Mouse (Mus musculus): ENCODE results near the gene Baiap2. TPM values are rescaled to one million over a fixed set of nuclear protein-coding genes. Genes with fewer than 3 reads are reported as not detected.

Baiap2 gene
- polyA plus RNA-seq, 1 experiment = 0.18 TPM

DNA sequence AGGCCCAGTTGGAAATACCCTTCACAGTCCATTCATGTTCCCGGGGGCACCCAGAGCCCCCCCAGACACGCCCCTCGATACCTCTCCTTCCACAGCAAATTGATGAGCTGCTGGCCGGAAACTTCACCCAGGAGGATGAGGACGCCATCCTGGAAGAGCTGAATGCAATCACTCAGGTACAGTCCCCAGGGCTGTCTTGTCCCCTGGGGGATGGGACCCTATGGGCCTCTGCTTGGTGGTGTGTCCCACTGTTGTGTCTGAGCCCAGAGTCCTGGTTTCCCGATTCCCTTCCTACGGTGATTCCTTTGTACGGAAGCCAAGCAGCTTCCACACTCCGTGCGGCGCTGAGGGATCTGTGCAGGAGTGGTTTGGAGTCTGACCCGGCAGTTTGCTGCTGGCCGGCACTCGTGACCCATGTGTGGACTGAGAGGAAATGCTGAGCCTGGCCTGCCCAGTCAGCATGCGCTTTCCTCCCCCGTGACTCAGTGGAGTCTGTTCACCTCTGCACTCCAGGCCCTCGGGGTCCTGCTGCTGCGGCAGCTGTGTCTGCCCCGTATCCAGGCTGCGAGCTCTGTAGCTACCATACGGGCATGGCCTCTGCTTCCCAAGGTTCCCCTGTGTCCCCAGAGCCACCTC is 25.6 kb upstream of the Baiap2 start:
- Histone ChIP-seq H3K27me3 (ENCODE audit: control insufficient read depth) (no peaks in the 10 kb centered on the region), H3K36me3 (ENCODE audit: control insufficient read depth) (peaks cover 49% of the 10 kb centered on the region), H3K4me3 (replicated peaks) (no peak overlapping the region), H3K9me3 (ENCODE audit: control insufficient read depth, low read length) (no peaks in the 10 kb centered on the region), H3K4me1 (ENCODE audit: control insufficient read depth) (peaks cover 34% of the 10 kb centered on the region)
- no peak for TF ChIP-seq TAL1 (IDR thresholded peaks at IDR 0.05; ENCODE audit: low read length)
- no peak for TF ChIP-seq GATA1 (IDR thresholded peaks at IDR 0.05; ENCODE audit: low read length)

DNA sequence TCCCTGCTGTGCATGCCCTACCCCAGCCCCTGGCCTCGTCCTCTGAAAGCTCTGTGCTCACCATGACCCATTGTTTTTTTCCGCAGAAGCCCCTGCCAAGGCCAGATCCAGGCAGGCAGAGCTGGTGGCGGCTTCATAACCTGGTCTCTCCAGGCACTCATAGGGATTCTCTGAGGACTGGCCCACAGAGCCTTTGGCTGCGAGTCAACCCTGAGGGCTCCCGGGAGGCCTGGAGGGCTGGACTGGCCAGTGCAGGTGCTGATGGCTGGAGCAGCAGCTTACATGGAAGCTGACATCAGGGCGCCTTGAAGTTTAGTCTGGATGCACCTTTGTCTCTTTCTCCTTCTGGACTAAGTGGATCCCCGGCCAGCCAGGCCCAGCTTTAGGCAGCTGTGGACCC is 24.0 kb upstream of the Baiap2 start:
- Histone ChIP-seq H3K27me3 (ENCODE audit: control insufficient read depth) (no peaks in the 10 kb centered on the region), H3K9me3 (ENCODE audit: control insufficient read depth, low read length) (no peaks in the 10 kb centered on the region), H3K4me1 (ENCODE audit: control insufficient read depth) (peaks cover 26% of the 10 kb centered on the region), H3K36me3 (ENCODE audit: control insufficient read depth) (peaks cover 49% of the 10 kb centered on the region), H3K4me3 (replicated peaks) (no peak overlapping the region)
- no peak for TF ChIP-seq TAL1 (IDR thresholded peaks at IDR 0.05; ENCODE audit: low read length)

DNA sequence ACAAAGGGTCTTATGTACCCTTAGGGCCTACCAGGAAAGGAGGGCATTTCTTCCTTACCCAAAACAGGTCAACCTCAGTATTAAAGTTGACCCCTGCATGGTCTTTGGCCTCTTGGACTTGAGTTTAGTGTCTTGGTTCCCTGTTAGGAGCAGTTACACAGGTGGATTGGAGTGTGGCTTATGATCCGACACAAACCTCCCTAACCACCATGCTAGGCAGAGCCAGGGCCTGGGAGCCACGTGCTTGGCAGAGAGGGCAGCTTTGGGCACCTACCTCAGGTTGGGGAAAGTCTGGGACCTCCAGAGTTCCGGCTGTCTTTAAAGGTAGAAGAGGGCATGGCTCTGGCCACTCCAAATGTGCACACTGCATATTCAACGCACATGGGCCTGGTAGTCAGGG is 23.1 kb upstream of the Baiap2 start:
- TF ChIP-seq GATA1 (IDR thresholded peaks at IDR 0.05; ENCODE audit: low read length) (no peak), TAL1 (IDR thresholded peaks at IDR 0.05; ENCODE audit: low read length) (no peak)
- Histone ChIP-seq H3K9me3 (ENCODE audit: control insufficient read depth, low read length) (no peaks in the 10 kb centered on the region), H3K27me3 (ENCODE audit: control insufficient read depth) (no peaks in the 10 kb centered on the region), H3K4me3 (replicated peaks) (no peak overlapping the region), H3K4me1 (ENCODE audit: control insufficient read depth) (peaks cover 17% of the 10 kb centered on the region), H3K36me3 (ENCODE audit: control insufficient read depth) (peaks cover 49% of the 10 kb centered on the region)

DNA sequence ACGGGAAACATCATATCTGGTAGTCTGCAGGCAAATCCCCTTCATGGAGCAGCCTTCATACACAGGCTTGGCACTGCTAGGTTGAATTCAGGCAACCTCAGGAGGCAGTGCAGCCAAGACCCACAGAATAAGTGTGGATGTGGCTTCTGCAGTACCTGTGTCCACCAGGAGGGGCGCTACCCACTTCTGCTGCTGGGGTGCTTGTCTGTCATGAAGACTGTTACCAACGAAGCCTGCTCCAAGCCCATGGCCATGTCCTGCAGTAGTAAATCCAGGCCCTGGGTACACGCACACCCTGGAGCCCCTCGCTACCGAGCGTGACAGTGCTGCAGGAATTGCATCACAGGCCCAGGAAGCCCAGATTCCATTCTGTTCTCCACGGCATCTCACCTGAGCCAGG is 22.7 kb upstream of the Baiap2 start:
- H3K27me3 ChIP-seq (ENCODE audit: control insufficient read depth) = no peaks in the 10 kb centered on the region
- peaks cover 13% of the 10 kb centered on the region for H3K4me1 ChIP-seq (ENCODE audit: control insufficient read depth)
- H3K36me3 ChIP-seq (ENCODE audit: control insufficient read depth) = peaks cover 49% of the 10 kb centered on the region
- no peak overlapping the region for H3K4me3 ChIP-seq (replicated peaks)
- no peaks in the 10 kb centered on the region for H3K9me3 ChIP-seq (ENCODE audit: control insufficient read depth, low read length)
- TF ChIP-seq GATA1 (IDR thresholded peaks at IDR 0.05; ENCODE audit: low read length) (no peak), TAL1 (IDR thresholded peaks at IDR 0.05; ENCODE audit: low read length) (no peak)

DNA sequence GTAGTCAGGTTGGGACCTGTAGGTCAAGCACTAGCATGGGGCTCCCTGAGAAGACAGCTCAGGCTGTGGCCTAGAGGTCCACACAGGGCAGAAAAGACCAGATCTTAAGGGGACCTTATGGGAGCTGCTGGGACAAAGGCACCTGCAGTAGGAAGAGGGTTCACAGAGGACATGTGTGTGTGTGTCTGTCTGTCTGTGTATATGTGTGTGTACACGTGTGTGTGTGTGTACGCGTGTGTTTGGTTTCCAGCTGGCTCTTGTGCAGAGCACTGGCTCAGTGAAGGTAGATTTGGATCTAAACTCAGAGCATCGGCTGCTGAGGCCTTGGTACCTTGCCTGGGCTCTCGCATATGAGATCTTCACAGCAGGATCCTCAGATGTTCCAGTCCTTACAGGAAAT is 21.9 kb upstream of the Baiap2 start:
- Histone ChIP-seq H3K9me3 (ENCODE audit: control insufficient read depth, low read length) (no peaks in the 10 kb centered on the region), H3K4me1 (ENCODE audit: control insufficient read depth) (peaks cover 5% of the 10 kb centered on the region), H3K27me3 (ENCODE audit: control insufficient read depth) (no peaks in the 10 kb centered on the region), H3K4me3 (replicated peaks) (no peak overlapping the region), H3K36me3 (ENCODE audit: control insufficient read depth) (peaks cover 46% of the 10 kb centered on the region)
- TF ChIP-seq TAL1 (IDR thresholded peaks at IDR 0.05; ENCODE audit: low read length) (no peak), GATA1 (IDR thresholded peaks at IDR 0.05; ENCODE audit: low read length) (no peak)

DNA sequence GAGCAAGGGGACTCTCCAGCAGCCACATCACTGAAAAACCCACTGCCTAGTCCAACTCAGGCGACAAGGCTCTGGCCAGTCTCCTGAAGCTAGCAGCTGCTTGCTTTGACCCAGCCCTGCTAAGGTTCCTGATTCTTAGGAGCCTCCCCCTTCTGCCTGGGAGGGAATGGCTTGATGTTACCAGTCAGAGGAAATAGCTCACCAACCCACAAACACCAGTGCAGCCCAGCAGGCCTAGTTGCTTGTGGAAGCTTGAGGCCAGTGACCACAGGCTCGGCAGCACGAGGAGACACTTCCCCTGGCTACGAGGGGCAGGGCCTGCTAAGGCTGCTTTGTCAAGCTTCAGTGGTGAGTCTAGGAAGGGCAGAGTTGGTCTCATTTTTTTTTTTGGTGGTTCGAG is 17.4 kb upstream of the Baiap2 start:
- H3K4me1 ChIP-seq (ENCODE audit: control insufficient read depth) = peaks cover 5% of the 10 kb centered on the region
- no peak overlapping the region for H3K4me3 ChIP-seq (replicated peaks)
- TF ChIP-seq GATA1 (IDR thresholded peaks at IDR 0.05; ENCODE audit: low read length) (no peak), TAL1 (IDR thresholded peaks at IDR 0.05; ENCODE audit: low read length) (no peak)
- H3K9me3 ChIP-seq (ENCODE audit: control insufficient read depth, low read length) = no peaks in the 10 kb centered on the region
- peaks cover 1% of the 10 kb centered on the region for H3K36me3 ChIP-seq (ENCODE audit: control insufficient read depth)
- H3K27me3 ChIP-seq (ENCODE audit: control insufficient read depth) = no peaks in the 10 kb centered on the region

DNA sequence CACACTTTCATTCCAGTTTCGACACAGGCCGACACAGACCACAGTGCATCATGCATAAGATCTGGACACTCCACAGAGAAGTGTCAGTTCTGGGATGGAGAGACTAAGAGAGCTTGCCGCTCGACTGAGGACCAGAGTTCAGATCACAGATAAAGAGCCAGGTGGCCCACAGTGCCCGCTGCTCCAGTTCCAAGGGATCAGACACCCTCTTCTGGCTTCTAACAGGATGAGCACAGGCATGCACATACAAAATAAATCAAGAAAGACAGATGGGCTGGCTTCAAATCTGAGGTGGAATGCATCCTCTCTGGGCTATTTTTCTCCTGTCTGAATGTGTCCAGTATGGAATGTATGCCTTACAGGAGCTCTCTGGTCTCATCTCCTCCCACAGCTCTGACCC is 15.8 kb upstream of the Baiap2 start:
- H3K9me3 ChIP-seq (ENCODE audit: control insufficient read depth, low read length) = peaks cover 2% of the 10 kb centered on the region; the same call in 1 of the 2 replicates
- H3K27me3 ChIP-seq (ENCODE audit: control insufficient read depth) = peaks cover 2% of the 10 kb centered on the region; the same call in 1 of the 2 replicates
- no peaks in the 10 kb centered on the region for H3K36me3 ChIP-seq (ENCODE audit: control insufficient read depth)
- H3K4me1 ChIP-seq (ENCODE audit: control insufficient read depth) = peaks cover 5% of the 10 kb centered on the region
- TF ChIP-seq GATA1 (IDR thresholded peaks at IDR 0.05; ENCODE audit: low read length) (no peak), TAL1 (IDR thresholded peaks at IDR 0.05; ENCODE audit: low read length) (no peak)
- no peak overlapping the region for H3K4me3 ChIP-seq (replicated peaks)

DNA sequence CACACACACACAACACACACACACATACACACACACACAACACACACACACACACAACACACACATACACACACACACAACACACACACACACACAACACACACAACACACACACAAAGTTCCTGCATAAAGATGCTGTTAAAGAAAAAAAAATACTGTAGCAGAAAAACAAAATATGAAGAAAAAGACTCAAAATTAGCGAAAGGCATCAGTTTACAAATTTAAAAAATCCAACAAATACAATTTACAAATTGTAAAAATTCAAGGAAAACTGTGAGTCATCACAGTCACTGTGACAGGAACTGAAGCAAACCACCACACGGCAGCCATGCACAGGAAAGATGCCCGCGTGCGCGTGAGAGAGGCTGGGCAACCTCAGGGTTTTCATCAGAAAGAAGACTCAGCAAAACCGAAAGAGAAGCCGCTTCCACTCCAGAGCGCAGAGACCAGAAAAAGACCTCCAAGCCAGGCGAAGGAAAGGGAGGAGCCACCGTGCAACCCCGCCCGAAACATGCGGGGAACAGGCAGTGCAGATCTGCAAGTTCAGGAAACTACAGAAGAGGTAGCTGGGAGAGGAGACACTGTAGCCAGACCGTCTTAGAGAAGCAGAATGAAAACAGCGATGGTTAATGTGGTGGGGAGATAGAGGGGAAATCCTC is 14.4 kb upstream of the Baiap2 start:
- Histone ChIP-seq H3K36me3 (ENCODE audit: control insufficient read depth) (no peaks in the 10 kb centered on the region), H3K4me3 (replicated peaks) (peak overlapping the region; percentile 17), H3K9me3 (ENCODE audit: control insufficient read depth, low read length) (peaks cover 2% of the 10 kb centered on the region; the same call in 1 of the 2 replicates), H3K27me3 (ENCODE audit: control insufficient read depth) (peaks cover 7% of the 10 kb centered on the region), H3K4me1 (ENCODE audit: control insufficient read depth) (peaks cover 5% of the 10 kb centered on the region)
- TF ChIP-seq TAL1 (IDR thresholded peaks at IDR 0.05; ENCODE audit: low read length) (no peak), GATA1 (IDR thresholded peaks at IDR 0.05; ENCODE audit: low read length) (no peak)

DNA sequence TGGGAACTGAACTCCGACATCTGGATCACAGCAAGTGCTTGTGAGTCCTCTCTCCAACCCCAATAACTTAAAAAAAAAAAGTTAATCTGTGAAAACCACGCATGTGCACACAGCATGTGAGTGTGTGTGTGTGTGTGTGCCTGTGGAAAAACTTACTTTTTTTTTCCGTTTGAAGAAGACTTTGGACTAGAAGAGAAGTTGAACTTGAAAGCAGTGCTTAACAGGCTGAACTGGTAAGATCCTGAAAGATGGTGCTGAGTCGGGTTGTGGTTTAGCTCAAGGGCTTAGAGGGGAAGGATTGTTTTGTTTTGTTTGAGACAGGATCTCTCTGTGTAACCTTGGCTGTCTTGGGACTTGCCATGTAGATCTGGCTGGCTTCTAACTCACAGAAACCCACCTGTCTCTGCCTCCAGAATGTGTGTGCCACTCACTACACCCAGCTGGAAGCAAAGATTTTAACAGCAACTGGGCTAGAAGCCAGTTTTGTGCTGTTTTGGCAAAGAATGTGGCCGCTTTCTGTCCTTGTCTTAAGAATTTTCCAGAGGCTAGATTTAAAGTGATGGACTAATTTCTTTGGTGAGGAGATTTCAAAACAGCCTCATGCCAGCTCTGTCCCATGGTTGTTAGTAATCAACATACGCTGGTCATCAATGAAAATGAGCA is 12.8 kb upstream of the Baiap2 start:
- Histone ChIP-seq H3K36me3 (ENCODE audit: control insufficient read depth) (no peaks in the 10 kb centered on the region; the same call in 1 of the 2 replicates), H3K4me1 (ENCODE audit: control insufficient read depth) (peaks cover 5% of the 10 kb centered on the region), H3K9me3 (ENCODE audit: control insufficient read depth, low read length) (peaks cover 2% of the 10 kb centered on the region; the same call in 1 of the 2 replicates), H3K27me3 (ENCODE audit: control insufficient read depth) (peaks cover 9% of the 10 kb centered on the region), H3K4me3 (replicated peaks) (no peak overlapping the region)
- TF ChIP-seq TAL1 (IDR thresholded peaks at IDR 0.05; ENCODE audit: low read length) = no peak
